Mouse (Mus musculus) urinary bladder, adult 2 months (tissue): ENCODE measurements at regions not wholly inside any gene's neighbourhood (a gene's known extent, or its start where the extent isn't known, plus 50 kb on each side); places are given as distances from the start of the nearest gene placed in this dataset.

Source experiments
- DNase-seq: peaks from one replicate; pipeline ENCODE4 v3.0.0; 2022; ENCODE audit warnings: low spot score

- DNase-seq: no peak
Measured at GRCm38 (mm10) chr12:106392316-106392715, 382.3 kb downstream of the Vrk1 start.

DNA sequence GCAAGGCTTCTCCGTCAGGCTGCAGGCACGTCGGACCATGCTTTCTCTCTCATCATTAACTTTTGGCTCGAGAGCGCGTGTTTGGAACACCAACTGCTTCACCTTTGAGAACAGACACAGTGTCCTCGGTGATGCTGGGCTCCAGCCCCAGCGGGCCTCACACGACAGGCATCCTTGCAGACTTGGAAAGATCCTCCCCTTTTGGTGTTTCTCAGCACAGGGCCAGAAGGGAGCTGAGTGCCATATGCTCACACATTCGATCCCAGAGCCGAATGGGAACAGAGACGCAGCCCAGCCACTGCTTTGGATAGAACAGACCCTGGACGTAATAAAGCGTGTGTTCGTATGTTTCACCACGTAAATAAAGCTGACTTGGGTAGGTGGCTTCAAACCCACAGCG is 389.1 kb downstream of the Vrk1 start:
- DNase-seq: no peak

DNA sequence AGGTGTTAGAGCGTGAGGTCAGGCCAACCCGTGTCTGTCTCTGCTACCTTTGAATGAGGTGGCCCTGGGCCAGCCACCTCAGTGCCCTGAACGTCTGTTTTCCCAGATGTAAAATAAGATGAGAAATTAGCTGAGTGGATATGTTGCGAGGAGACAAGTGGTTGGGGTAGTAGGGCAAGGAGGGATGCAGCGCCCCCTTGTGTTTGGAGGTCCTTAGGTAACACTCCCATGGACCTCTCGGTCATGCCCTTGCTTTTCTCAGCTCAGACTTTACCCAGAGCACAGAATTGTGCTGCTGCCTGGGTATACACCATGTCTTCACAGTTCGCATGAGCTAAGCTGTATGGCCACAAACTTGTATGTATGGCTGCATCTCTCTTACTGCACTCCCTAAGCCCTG is 401.0 kb downstream of the Vrk1 start:
- DNase-seq: no peak

DNA sequence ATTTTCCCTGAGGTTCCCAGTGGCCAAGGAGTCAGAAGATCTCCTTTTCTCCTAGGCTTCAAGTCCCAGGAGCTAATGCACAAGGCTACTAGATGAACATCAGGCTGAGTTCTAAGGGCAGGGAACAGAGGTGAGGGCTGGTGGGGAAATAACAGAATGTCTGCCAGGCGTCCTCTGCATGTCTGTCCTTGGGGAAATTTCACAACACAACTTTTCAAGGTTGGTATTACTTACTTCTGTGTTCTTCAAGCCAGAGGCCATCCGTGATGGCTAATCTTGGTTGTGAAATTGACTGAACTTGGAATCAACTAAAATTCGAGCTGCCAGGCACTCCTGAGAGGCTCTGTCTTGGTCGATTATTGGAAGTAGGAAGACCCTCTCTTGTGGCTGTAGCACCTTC is 416.6 kb downstream of the Vrk1 start:
- no peak for DNase-seq

GRCm38 (mm10) chr12:106429991-106430390 is 420.0 kb downstream of the Vrk1 start:
- no peak for DNase-seq

GRCm38 (mm10) chr12:106445151-106445550 is 435.1 kb downstream of the Vrk1 start:
- DNase-seq: no peak

- no peak for DNase-seq
Measured at GRCm38 (mm10) chr12:106445976-106446375, 435.9 kb downstream of the Vrk1 start.

DNA sequence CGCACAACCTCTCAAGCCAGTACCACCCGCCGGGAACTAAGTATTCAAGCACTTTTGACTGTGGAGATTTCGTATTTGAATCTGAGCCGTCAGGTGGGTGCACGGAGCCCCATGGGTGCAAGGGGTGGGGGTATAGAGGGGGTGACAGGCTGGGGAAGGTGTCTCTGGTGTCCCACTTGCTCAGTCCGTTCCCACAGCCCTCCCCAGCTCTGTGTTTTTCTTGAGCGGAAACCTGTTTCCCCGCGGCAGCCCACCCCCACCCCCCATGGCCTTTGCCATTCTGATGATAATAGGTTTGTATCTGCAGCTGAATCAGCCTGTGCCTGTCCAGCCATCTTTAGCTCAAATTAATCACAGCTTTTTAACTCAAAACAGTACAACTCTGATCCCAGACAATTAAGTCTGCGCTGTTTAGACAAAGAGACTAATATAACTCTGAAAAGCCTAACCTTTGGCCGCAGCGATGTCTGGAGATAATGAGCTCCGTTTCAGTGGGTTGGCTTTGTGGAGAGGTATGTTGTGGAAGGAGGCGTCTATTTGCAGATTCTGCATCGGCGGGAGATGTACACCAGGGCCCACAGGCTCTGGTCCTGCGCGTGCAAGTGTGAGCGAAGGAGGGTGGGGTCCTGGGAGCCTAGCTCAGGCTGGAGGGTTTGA is 437.0 kb downstream of the Vrk1 start:
- no peak for DNase-seq

DNA sequence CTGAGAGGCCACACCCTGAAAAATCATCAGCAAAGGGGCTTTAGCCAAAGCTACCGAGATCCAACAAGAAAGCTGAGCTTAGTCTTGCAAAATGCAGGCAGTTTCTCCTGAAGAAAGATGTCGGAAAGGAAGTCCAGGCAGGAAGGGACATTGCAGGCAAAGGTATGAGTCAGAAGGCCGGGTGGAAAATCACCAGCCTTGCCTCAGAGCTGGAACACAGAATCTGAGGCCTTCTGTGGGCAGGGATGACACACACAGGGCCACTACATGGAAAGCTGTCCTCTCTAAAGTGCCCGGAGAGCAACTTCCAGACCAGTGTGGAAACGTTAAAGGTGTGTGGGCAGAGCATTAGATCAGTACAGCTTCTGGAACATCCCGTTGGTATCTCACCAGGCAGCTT is 438.5 kb downstream of the Vrk1 start:
- no peak for DNase-seq

DNA sequence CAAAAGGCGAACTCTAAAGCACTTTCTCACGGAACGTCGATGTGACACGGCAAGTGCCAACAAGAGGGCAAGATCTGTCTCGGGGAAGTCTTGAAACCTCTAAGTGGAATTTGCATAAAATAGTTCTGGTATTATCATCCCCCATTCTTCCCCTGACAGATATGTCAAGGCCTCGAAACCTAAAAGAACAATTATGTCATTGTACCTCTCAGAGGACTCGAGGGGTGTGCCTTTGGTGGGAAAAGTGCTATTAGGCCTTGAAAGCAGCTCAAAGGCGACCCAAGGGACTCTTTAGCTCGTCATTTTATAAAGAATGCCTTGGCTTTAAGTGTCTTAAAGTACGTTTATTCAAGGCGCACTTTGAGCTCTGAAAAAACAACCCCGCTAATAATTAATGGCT is 443.5 kb downstream of the Vrk1 start:
- no peak for DNase-seq

DNA sequence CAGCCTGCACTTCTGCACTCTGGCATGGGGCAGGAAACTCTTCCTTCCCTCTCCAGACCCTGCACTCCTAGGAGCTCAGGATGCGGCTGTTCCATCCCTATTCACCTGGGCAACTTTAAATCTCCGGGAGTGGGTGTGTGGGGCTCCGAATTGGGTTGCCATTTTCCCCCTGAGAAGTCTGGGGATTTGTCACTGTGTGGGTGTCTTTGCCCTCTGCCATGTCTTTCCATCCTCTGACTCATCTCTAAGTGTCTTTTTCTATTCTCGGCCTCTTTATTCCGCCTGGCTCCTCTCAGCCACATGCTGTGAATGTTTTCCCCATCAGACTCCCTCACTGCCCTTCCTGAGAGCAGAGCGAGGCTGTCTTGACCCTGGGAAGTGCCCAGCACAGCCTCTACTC is 448.2 kb downstream of the Vrk1 start:
- no peak for DNase-seq

- no peak for DNase-seq
Measured at GRCm38 (mm10) chr12:106460650-106461049, 450.6 kb downstream of the Vrk1 start.

DNA sequence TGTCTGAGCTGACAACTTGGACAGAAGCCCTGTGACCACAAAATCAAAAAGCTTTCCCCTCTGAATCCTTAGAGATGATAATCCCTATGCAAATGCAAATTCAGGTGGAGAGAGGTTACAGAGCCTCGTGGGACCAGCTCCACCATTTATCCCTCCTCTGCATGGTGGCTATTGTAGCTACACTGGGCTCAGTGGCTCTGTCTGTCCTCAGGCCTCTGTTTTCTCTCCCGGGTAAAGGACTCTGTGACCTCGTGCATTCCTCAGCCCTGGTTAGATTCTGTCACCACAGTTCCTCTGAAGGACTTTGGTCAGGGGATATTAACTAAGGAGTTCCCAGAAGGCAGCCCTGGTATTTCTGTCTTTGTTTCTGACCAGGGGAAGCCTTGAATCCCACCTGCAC is 452.3 kb downstream of the Vrk1 start:
- DNase-seq: no peak

- DNase-seq: no peak
Measured at GRCm38 (mm10) chr12:106464701-106465100, 454.7 kb downstream of the Vrk1 start.

DNA sequence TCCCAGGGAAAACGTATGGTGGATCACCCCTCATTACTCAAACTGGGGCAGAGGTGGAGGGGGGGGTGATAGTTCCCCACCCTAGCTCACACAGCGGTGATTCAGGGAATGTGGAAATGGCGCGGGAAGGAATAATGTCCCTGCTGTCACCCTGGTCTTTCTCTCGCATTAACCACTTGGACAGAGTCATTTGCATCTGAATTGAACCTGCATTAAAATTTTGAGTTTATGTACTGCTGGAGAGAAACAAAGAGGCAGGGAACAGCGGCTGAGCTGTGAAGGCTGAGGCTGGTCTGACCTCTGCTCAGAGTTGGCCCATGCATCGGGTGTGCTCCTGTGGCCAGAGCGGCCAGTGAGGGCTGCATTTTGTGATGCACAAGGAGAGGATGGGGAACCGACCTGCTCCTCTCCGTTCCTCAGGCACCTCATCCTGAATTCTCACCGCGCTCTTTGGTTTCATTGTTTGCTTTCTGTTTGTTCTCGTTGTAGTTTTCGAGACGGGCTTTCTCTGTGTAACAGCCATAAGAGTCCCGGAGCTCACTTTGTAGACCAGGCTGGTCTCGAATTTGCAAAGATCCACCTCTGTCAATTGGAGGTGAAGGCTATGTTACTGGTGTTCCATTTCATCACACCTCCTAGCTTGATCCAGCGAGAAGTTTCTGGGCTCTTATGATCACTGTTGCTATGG is 458.3 kb downstream of the Vrk1 start:
- no peak for DNase-seq

GRCm38 (mm10) chr12:106474501-106475165 is 464.6 kb downstream of the Vrk1 start:
- no peak for DNase-seq

- no peak for DNase-seq
Measured at GRCm38 (mm10) chr12:106475486-106476050, 465.5 kb downstream of the Vrk1 start.

DNA sequence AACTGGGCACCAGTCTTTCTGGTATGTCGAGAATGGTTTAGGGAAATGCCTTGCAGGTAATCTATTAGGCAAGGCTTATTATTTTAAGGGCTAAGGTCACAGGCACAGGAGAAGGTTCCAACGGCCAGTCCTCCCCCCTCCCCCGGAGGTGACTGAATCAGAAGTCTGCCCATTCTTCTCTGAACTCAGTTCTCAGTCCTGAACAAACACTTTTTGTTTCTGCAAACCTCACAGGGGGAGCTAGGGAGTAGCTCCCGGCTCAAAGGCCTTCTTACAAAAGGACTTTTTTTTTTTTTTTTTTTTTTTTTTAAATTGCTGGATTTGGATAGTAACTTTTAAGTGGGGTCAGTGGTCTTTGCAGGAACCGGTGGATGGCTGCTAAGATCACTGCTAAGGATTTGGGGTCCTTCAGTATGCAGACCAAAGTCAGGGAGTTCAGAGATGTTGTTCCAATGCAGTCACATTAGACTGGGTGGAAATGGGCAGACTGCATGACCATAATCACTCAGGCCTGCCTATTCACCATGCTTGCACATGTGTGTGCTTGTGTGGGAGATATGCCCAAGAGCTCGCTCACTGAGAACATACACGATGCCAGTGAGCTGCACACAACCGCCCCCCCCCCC is 467.1 kb downstream of the Vrk1 start:
- no peak for DNase-seq

DNA sequence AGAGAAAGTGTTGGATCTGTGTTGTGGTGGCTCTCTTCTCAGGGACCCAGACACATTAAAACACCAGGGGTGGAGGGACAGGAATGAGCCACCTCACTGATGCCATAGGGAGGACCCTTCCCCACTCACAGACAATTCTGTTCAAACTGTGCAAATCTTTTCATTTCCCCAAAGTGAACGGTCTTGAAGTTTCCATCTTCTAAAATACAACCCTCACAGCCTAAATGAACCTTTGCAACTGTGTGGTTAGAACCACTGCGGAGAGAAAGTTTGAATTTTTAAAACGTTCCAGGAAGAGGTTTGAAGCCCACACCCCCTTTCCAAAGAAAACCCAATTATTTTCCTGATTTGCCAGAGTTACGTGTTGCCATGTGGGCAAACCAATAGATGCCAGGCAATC is 467.7 kb downstream of the Vrk1 start:
- DNase-seq: no peak

DNA sequence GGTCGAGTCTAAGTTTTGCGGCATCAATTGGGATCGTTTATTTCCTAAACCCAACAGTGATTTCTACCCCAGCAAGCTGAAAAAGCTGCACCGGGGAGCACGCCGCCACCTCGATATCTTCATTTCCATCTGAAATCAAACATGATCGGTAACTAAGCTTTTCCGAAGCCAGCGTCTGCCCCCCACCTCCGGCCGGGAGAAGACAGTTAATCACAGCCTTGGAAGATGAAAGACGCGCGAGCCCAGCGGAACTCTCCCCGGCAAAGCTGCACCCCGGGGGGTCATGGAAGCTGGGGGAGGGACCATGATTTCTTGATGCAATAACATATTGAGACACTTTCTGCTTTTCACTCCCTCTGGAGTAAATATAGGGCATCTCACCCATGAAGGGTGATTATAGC is 468.4 kb downstream of the Vrk1 start:
- DNase-seq: no peak

DNA sequence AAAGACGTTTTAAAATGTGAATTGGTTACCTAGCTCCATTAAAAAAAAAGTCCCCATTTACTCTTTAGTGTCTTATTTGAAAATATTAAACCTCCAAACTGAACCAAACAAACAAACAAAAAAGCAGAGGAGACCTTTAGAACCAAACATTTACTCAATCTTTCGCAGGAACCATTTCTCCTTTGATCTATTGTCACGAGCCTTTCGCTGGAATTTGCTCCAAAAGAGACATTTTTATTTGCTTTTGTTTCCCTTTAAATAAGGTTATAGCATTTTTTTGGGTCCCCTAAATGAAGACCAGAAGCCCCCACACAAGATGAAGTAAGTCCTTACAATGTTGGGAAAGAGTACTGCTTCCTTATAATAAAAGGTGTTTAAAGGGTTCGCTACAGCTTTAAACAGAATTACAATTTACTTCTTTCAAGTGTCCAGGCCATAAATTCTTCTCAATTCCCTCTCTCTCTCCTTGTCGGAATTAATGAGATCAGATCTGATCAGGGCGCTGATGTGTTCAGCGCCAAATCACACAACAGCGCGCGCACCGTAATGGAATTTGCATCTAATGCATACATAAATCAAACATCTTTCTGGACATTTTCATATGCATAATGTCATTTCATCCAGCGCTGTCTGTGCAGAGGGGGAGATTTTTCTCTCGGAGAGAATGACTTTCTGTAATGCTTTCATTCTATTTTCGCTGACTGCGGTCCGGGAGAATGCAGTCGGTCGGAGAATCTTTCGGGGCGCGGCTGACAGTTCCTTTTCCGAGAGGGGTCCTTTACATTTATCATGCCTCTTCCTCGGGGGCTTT is 469.2 kb downstream of the Vrk1 start:
- no peak for DNase-seq

DNA sequence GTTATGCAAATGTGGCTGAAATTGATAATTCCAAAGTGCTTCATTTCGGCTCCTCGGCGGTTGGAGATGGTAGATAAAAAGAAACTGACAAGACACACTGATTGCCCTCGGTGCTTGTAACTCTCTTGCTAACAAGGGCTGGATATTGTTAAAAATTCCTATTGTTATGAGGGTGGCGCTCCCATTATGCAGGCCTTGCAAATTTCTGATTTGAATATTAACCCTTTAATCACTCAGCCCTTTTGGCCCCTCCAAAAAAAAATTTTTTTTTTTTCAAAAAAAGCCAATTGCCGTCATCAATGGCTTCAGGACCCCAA is 469.8 kb downstream of the Vrk1 start:
- no peak for DNase-seq
